Mouse (Mus musculus) heart, adult 8-10 months (tissue): ENCODE measurements around the gene Chrnd. TPM values are rescaled to one million over a fixed set of nuclear protein-coding genes. Genes with fewer than 3 reads are reported as not detected.

ENCODE experiments used
- DNase-seq: peaks from one replicate; pipeline ENCODE4 v3.0.0; 2022; ENCODE audit warnings: low spot score
- total RNA-seq, 4 experiments: library from RNA; stranded (reverse); gene quantifications; 2 replicates each; pipeline ENCODE4 v1.2.4; 2022

Gene Chrnd
- not detected for total RNA-seq

GRCm38 (mm10) chr1:87190429-87190828, at the start of gene Chrnd:
TSS of gene Chrnd (plus strand) at chr1:87190607.
- DNase-seq = no peak

GRCm38 (mm10) chr1:87141550-87141949, 48.9 kb upstream of the Chrnd start:
- DNase-seq = no peak

- no peak for DNase-seq
These were observed 48.0 kb upstream of the Chrnd start for GRCm38 (mm10) chr1:87142456-87142855.

GRCm38 (mm10) chr1:87143141-87143540, 47.3 kb upstream of the Chrnd start:
- DNase-seq = no peak

GRCm38 (mm10) chr1:87149422-87149821, 41.0 kb upstream of the Chrnd start:
- DNase-seq = no peak

- no peak for DNase-seq
These were observed 39.1 kb upstream of the Chrnd start for GRCm38 (mm10) chr1:87151286-87151685.

GRCm38 (mm10) chr1:87153776-87154500, 36.5 kb upstream of the Chrnd start:
- DNase-seq = no peak

GRCm38 (mm10) chr1:87154501-87155120, 35.8 kb upstream of the Chrnd start:
- DNase-seq = no peak

- no peak for DNase-seq
These were observed 34.7 kb upstream of the Chrnd start for GRCm38 (mm10) chr1:87155531-87156198.

- DNase-seq = no peak
These were observed 34.2 kb upstream of the Chrnd start, which contains the start of gene Ecel1 for GRCm38 (mm10) chr1:87156199-87156587. TSS of gene Ecel1 (minus strand) at chr1:87156521.

GRCm38 (mm10) chr1:87159396-87159795, 31.0 kb upstream of the Chrnd start:
- no peak for DNase-seq

- no peak for DNase-seq
These were observed 26.1 kb upstream of the Chrnd start for GRCm38 (mm10) chr1:87164164-87164795.

- no peak for DNase-seq
These were observed 25.6 kb upstream of the Chrnd start for GRCm38 (mm10) chr1:87164796-87165184.

GRCm38 (mm10) chr1:87170458-87170857, 19.9 kb upstream of the Chrnd start:
- DNase-seq = no peak

GRCm38 (mm10) chr1:87171312-87171711, 19.1 kb upstream of the Chrnd start:
- no peak for DNase-seq

- DNase-seq = no peak
These were observed 18.1 kb upstream of the Chrnd start for GRCm38 (mm10) chr1:87172316-87172715.

- DNase-seq = peak; percentile 29
These were observed 16.1 kb upstream of the Chrnd start for GRCm38 (mm10) chr1:87174006-87174955.

- DNase-seq = no peak
These were observed 14.5 kb upstream of the Chrnd start for GRCm38 (mm10) chr1:87175852-87176292.

- DNase-seq = no peak
These were observed 9.5 kb upstream of the Chrnd start for GRCm38 (mm10) chr1:87180896-87181295.

GRCm38 (mm10) chr1:87183013-87183412, 7.4 kb upstream of the Chrnd start, which contains the start of gene Prss56:
TSS of gene Prss56 (plus strand) at chr1:87183313.
- DNase-seq = no peak
